Mouse (Mus musculus) ovary, postnatal 36 days (tissue): Measurements from ENCODE around the gene Oas1d.

Experiments
- DNase-seq: peaks from one replicate; pipeline ENCODE4 v3.0.0; 2022; ENCODE audit warnings: low spot score, mixed read lengths

The Oas1d gene

DNA sequence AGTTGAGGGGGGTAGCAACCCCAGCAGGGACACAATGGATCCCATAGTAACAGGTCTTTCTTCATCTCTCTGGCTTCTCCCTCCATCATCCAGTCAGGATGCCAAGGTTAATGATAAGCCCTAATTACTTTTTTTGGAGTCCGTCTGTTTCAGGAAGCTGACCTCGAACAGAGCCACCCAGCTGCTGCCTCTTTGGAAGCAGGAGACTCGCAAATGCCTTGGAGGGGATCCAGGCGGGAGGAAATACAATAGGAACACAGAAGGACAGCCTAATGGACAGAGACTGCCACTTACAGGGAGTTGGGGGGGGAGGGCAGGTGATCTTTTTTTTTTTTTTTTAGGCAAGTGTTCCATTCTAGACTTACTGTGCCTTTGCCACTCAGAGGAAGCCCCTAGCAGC is 55.4 kb downstream of the Oas1d start:
- DNase-seq, result no peak
